Mouse (Mus musculus) kidney, adult 2 months (tissue): ENCODE results near the gene Tmed4. TPM values are rescaled to one million over a fixed set of nuclear protein-coding genes. Genes with fewer than 3 reads are reported as not detected.
"Not testable (repeated sequence)": the region's sequence is repeated elsewhere in the genome, so short reads cannot be mapped to it uniquely, and the experiment has no call there.

Experiments used
- DNase-seq: peaks from one replicate; pipeline ENCODE4 v3.0.0; 2021
- H3K27ac ChIP-seq: fragments of 200-500 bp; 2 replicates; pipeline ENCODE4 v1.5.1; 2012; ENCODE audit warnings: low read depth, low read length, control low read depth, inconsistent platforms; ENCODE audit not compliant: insufficient read depth
- H3K27me3 ChIP-seq: fragments of 200-500 bp; replicated peaks from 2 replicates; pipeline ENCODE4 v1.6.1; 2012; ENCODE audit warnings: mild to moderate bottlenecking, moderate library complexity, low read length, inconsistent platforms; ENCODE audit not compliant: control insufficient read depth, insufficient read depth
- H3K36me3 ChIP-seq: fragments of 200-500 bp; 2 replicates; pipeline ENCODE4 v1.6.1; 2012; ENCODE audit warnings: mild to moderate bottlenecking, moderate library complexity, low read length, inconsistent platforms; ENCODE audit not compliant: control insufficient read depth, insufficient read depth
- H3K4me1 ChIP-seq: fragments of 200-500 bp; 2 replicates; pipeline ENCODE4 v1.6.1; 2011; ENCODE audit warnings: low read length; ENCODE audit not compliant: control insufficient read depth, insufficient read depth
- H3K4me3 ChIP-seq: fragments of 200-500 bp; 2 replicates; pipeline ENCODE4 v1.5.1; 2011; ENCODE audit warnings: mild to moderate bottlenecking, low read depth, low read length, control low read depth; ENCODE audit not compliant: insufficient read depth
- CTCF ChIP-seq: fragments of 200-500 bp; conservative IDR thresholded peaks from 2 replicates; pipeline ENCODE4 v1.5.1; 2011; ENCODE audit warnings: low read depth, mild to moderate bottlenecking, control low read depth, low read length, moderate library complexity, mixed read lengths; ENCODE audit not compliant: insufficient read depth, insufficient read length
- POLR2A ChIP-seq: fragments of 200-500 bp; IDR thresholded peaks from one replicate; pipeline ENCODE4 v1.6.1; 2011; ENCODE audit warnings: low read depth, low read length, control low read depth
- WGBS: fragments of 180-500 bp; shearing (Covaris S2); methylation state at CpG from one replicate; pipeline ENCODE4 v1.1.7; 2018; 5-methylcytosine and 5-hydroxymethylcytosine counted together
- polyA plus RNA-seq: library from polyadenylated mRNA; depleted of rRNA; stranded (reverse); fragments of >200 nt; gene quantifications from 2 replicates; pipeline ENCODE4 v1.2.3, GENCODE M21; 2012

The Tmed4 gene
- polyA plus RNA-seq, 1 experiment, result 220 TPM

DNA sequence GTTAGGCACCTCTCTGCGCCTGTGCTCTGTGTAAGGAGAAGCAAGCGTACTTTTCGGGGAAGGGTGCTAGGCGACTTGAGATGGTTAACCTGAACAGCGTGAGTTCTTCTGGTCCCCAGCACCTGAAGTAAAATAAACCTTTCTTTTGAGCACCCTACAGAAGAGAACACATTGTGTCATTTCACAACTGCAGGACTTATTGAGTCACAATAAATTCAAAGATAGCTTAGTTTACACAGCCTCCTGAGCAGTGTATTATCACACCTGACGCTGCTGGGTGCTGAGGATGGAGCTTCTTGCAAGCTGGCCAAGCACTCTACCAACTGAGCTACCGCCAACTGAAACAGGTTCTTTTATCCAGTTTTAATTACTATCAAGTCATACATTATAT lies 419 bp upstream of the Tmed4 start:
- 22% methylated on average over 7 of the region's 7 CpGs for WGBS
- Histone ChIP-seq H3K4me1 (peaks cover 9% of the 10 kb centered on the region), H3K4me3 (peak overlapping the region; percentile 34), H3K36me3 (no peaks in the 10 kb centered on the region), H3K27ac (peak overlapping the region; percentile 48; the same call in 1 of the 2 replicates), H3K27me3 (no peaks in the 10 kb centered on the region)
- DNase-seq, result no peak
- TF ChIP-seq CTCF (no peak), POLR2A (no peak)

DNA sequence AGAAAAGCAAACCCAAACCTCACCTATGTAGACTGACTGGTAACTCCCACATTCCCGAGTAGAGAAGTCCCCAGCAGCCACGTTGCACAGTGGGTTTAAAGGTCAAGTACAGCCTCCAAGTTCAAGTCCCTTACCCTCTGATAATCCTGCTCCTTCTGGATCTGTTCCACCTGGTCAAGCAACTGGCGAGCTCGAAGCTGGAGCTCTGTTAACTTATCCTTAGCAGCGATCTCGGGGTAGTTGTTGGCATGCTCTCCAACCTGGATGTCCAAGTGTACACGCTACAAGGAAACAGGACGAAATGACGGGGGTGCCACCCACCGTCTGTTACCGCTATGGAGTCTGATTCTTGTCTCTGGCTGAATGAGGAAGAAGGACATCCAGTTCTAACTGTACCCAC lies 1.1 kb downstream of the Tmed4 start:
- H3K36me3 ChIP-seq, result no peaks in the 10 kb centered on the region
- WGBS, result 20% methylated on average over 11 of the region's 11 CpGs
- peak; percentile 70 for DNase-seq
- H3K27ac ChIP-seq, result no peak overlapping the region
- TF ChIP-seq POLR2A (no peak), CTCF (no peak)
- no peaks in the 10 kb centered on the region for H3K27me3 ChIP-seq
- H3K4me3 ChIP-seq, result peak overlapping the region; percentile 67
- peaks cover 9% of the 10 kb centered on the region for H3K4me1 ChIP-seq

DNA sequence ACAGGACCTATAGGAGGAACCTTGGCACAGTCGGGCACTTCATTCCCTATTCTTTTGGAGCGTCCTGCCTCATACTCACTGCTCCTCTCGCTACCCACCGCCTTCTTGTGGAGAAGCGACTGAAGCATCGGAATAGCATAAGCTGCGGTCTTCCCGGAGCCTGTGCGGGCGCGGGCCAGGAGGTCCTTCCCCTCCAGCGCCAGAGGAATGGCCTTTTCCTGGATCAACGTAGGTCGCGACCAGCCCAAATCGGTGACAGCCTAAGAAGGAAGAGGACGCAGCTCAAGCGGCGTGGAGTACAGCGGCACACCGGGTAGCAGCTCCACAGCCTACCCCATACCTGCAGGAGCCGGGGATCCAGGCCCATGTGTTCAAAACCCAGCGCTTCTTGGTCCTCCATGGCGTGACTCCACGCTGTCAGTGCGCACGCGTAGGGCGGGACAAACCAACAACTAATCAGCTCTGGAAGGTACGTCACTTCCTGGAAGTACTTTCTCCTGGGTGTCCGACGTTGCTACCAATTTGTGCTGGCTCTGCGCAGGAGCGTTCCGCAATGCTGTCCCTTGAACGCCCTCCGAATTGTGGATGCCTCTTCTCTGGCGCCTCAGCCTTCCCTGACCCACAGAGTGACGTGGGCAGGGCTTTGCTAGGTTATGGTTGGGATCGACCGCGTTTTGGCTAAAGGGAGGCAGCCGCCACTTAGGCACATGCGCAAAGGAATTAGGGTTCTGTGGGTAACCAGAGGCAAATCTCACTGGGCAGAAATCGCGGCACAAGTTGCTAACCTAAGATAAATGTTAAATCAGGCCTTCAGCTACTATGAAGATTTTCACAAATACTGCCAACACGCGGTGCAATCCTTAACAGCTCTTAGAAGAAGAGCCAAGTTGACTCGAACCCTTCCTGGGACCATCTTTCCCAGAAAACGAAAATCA lies 7.1 kb downstream of the Tmed4 start, which contains the start of gene Ddx56:
Gene Ddx56, minus strand, starts transcription at position 453 of the 935 bp plus-strand sequence.
- no peaks in the 10 kb centered on the region for H3K36me3 ChIP-seq

DNA sequence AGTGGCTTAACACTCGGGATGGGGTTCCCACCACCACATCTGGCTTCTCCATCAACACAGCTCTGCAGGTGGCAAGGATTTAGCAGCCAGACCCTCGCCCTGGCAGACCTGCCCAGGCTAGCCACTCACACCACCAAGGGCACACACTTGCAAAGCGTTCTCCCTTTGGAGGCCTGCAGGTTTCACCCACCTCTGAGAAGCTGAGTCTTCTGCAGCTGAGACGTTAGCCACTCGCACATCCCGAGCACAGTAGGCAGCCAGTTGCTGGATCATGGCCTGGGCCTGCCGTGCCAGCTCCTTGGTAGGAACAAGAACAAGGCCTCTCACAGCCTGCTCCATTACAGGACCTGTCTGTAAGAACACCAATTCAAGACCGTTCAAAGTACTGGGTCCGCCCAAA lies 8.0 kb downstream of the Tmed4 start:
- Histone ChIP-seq H3K4me3 (peak overlapping the region; percentile 84), H3K4me1 (peaks cover 8% of the 10 kb centered on the region), H3K36me3 (no peaks in the 10 kb centered on the region), H3K27ac (no peak overlapping the region), H3K27me3 (no peaks in the 10 kb centered on the region)
- DNase-seq, result no peak
- TF ChIP-seq POLR2A (no peak), CTCF (no peak)
- 74% methylated on average over 9 of the region's 9 CpGs for WGBS

More for the DNA sequence above, 7.1 kb downstream of the Tmed4 start, which contains the start of gene Ddx56:
- TF ChIP-seq CTCF (no peak), POLR2A (peak; percentile 81)
- H3K27me3 ChIP-seq, result no peaks in the 10 kb centered on the region
- H3K27ac ChIP-seq, result peak within 1 kb of the TSS; percentile 79
- peaks cover 8% of the 10 kb centered on the region for H3K4me1 ChIP-seq
- H3K4me3 ChIP-seq, result peak within 1 kb of the TSS; percentile 84
- peak; percentile 97 for DNase-seq
- 2% methylated on average over 50 of the region's 50 CpGs for WGBS

DNA sequence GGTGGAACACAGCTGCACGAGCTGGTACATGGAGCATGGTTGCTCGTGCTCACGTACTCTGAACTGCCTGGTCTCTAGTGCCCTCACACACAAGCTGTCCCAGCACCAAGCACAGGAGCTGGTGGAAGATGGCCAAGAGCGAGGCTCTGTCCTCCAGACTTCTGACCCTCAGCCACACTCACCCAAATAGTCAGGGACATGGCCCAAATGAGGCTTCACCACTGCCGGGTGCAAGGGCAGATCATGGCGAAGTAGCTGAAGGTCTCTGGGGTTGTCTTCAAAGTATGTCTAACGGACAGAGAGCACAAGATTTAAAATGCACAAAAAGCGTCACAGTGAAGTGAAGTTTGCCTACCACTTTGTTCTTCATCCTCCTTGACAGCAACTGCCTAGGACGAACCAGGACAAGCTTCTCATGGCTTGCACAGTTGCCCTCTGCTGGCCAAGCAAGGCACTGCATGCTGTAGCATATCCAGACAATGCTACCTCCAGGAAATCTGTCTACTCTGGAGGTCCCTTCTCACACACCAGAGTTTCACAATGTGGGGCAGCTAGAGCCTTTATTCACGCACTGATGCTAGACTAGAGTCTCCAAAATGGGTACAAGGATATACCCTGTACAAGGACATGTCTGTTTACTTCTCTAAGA lies 13.1 kb downstream of the Tmed4 start:
- no peaks in the 10 kb centered on the region for H3K27me3 ChIP-seq
- no peaks in the 10 kb centered on the region for H3K36me3 ChIP-seq
- peaks cover 2% of the 10 kb centered on the region for H3K4me1 ChIP-seq
- peak; percentile 71 for DNase-seq
- H3K27ac ChIP-seq, result no peak overlapping the region
- H3K4me3 ChIP-seq, result no peak overlapping the region
- 76% methylated on average over 10 of the region's 10 CpGs for WGBS
- TF ChIP-seq CTCF (peak; percentile 96), POLR2A (no peak)

DNA sequence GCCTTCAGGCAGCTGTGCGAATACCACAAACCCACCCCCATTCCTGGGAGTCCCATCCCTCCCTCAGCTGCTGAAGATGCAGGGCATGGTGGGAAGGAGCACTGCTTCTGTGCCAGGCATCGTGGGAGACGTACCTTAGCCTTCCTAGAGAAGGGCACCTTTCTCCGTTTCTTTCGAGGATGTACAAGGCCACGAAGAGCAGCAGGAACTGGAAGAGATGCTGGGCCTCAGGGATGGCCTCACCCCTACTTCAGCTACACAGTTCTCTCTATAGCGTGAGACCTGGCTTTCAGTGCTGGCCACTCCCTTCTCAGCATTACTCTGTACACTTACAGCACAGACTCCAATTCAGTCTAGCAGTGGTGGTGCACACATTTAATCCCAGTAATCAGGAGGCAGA lies 15.3 kb downstream of the Tmed4 start:
- no peaks in the 10 kb centered on the region for H3K36me3 ChIP-seq
- H3K4me3 ChIP-seq, result no peak overlapping the region
- no peak for TF ChIP-seq CTCF
- no peak for TF ChIP-seq POLR2A
- no peak overlapping the region for H3K27ac ChIP-seq
- H3K4me1 ChIP-seq, result no peaks in the 10 kb centered on the region
- WGBS, result 94% methylated on average over 7 of the region's 7 CpGs
- no peaks in the 10 kb centered on the region for H3K27me3 ChIP-seq
- DNase-seq, result no peak

DNA sequence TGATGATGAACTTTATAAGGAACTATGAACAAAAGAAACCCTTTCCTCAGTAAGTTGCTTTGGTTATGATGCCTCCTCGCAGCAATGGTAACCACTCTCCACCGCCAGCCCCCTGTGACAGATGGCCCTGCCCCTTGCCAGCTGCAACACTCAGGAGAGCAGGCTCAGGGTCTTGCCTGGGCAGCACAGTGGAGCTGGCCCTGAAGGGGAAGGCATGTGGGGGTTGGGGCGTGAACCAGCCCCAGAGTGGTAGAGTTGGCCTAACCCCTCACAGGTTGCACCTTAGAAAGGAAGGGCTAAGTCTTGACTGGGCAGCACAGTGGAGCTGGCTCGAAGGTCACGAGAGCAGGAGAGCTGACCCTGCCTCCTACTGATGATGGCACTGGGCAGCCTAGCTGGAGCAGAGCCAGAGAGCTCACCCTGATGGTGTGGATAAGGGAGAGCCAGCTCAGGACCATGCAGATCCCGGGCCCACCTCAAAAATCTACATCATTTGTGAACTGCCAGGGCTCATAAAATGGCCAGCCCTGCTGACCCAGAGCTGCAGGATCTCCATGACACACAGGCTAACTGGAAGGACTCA lies 18.1 kb downstream of the Tmed4 start:
- H3K4me1 ChIP-seq, result no peaks in the 10 kb centered on the region
- TF ChIP-seq POLR2A, result no peak
- TF ChIP-seq CTCF, result no peak
- 58% methylated on average over 6 of the region's 6 CpGs for WGBS
- DNase-seq, result peak; percentile 51
- no peak overlapping the region for H3K27ac ChIP-seq
- H3K4me3 ChIP-seq, result no peak overlapping the region
- no peaks in the 10 kb centered on the region for H3K36me3 ChIP-seq
- no peaks in the 10 kb centered on the region for H3K27me3 ChIP-seq

DNA sequence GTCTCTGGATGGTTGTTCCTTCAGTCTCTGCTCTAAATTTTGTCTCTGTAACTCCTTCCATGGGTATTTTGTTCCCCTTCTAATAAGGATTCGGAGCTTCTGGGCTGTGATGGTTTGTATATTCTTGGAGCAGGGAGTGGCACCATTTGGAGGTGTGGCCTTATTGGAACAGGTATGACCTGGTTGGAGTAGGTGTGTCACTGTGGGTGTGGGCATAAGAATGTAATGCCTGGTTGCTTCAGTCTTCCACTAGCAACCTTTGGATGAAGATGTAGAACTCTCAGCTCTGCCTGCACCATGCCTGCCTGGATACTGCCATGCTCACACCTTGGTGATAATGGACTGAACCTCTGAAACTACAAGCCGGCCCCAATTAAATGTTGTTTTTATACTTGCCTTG lies 20.1 kb downstream of the Tmed4 start:
- DNase-seq, H3K4me3 ChIP-seq, H3K27me3 ChIP-seq, H3K4me1 ChIP-seq, H3K27ac ChIP-seq, H3K36me3 ChIP-seq: not testable (repeated sequence)
- 97% methylated on average over 2 of the region's 2 CpGs for WGBS
